Mouse (Mus musculus) small intestine, adult 2 months (tissue): ENCODE measurements around the gene Pon3.

Experiments used
- CTCF ChIP-seq: fragments of 200-500 bp; IDR thresholded peaks from 2 replicates; pipeline ENCODE4 v1.5.1; 2012; ENCODE audit warnings: low read depth, mild to moderate bottlenecking, control low read depth, inconsistent platforms, low read length, moderate library complexity, mixed read lengths; ENCODE audit not compliant: insufficient replicate concordance, insufficient read length; ENCODE audit errors: extremely low read depth
- POLR2A ChIP-seq: fragments of 200-500 bp; IDR thresholded peaks from 2 replicates; pipeline ENCODE4 v1.6.1; 2012; ENCODE audit warnings: low read depth, mild to moderate bottlenecking, control low read depth, inconsistent platforms, low read length, moderate library complexity

GRCm38 (mm10) chr6:5292841-5293240, 36.8 kb upstream of the Pon3 start:
- TF ChIP-seq CTCF = no peak
- no peak for TF ChIP-seq POLR2A
